Mouse (Mus musculus) bone marrow, adult 2 months (tissue): ENCODE measurements around the gene Slc22a21.

Experiments used
- CTCF ChIP-seq: fragments of 200-500 bp; IDR thresholded peaks from 2 replicates; pipeline ENCODE4 v1.5.1; 2011; ENCODE audit warnings: low read length, control low read depth; ENCODE audit not compliant: control insufficient read depth, insufficient read depth
- POLR2A ChIP-seq: fragments of 200-500 bp; IDR thresholded peaks from 2 replicates; pipeline ENCODE4 v1.6.1; 2011; ENCODE audit warnings: low read depth, mild to moderate bottlenecking, control low read depth, low read length, borderline replicate concordance; ENCODE audit not compliant: control insufficient read depth

GRCm38 (mm10) chr11:53900991-53901390 is 79.1 kb downstream of the Slc22a21 start:
- TF ChIP-seq POLR2A: no peak
- TF ChIP-seq CTCF: no peak
